Mouse (Mus musculus) testis, postnatal 14 days (tissue): ENCODE measurements at regions not wholly inside any gene's neighbourhood (a gene's known extent, or its start where the extent isn't known, plus 50 kb on each side); places are given as distances from the start of the nearest gene placed in this dataset.

Source experiments
- DNase-seq: peaks from one replicate; pipeline ENCODE4 v3.0.0; 2021; ENCODE audit warnings: low spot score

GRCm38 (mm10) chr16:25087741-25088648 lies 198.6 kb upstream of the Tprg start:
- no peak for DNase-seq

GRCm38 (mm10) chr16:25088649-25089019 lies 198.0 kb upstream of the Tprg start:
- no peak for DNase-seq

- no peak for DNase-seq
Measured at GRCm38 (mm10) chr16:25104165-25104564, 182.5 kb upstream of the Tprg start.

- DNase-seq = no peak
Measured at GRCm38 (mm10) chr16:25104603-25105002, 182.0 kb upstream of the Tprg start.

GRCm38 (mm10) chr16:25140164-25140563 lies 146.5 kb upstream of the Tprg start:
- DNase-seq = no peak

GRCm38 (mm10) chr16:25147486-25147885 lies 139.1 kb upstream of the Tprg start:
- DNase-seq = no peak

GRCm38 (mm10) chr16:25149186-25149585 lies 137.4 kb upstream of the Tprg start:
- DNase-seq = no peak

GRCm38 (mm10) chr16:25176870-25177269 lies 109.7 kb upstream of the Tprg start:
- DNase-seq = no peak

GRCm38 (mm10) chr16:25178055-25178454 lies 108.6 kb upstream of the Tprg start:
- DNase-seq = no peak

- no peak for DNase-seq
Measured at GRCm38 (mm10) chr16:25181939-25182338, 104.7 kb upstream of the Tprg start.

GRCm38 (mm10) chr16:25197079-25197478 lies 89.5 kb upstream of the Tprg start:
- no peak for DNase-seq

- DNase-seq = no peak
Measured at GRCm38 (mm10) chr16:25198844-25199243, 87.8 kb upstream of the Tprg start.

GRCm38 (mm10) chr16:25199984-25200383 lies 86.6 kb upstream of the Tprg start:
- no peak for DNase-seq

GRCm38 (mm10) chr16:25201094-25201770 lies 85.4 kb upstream of the Tprg start:
- no peak for DNase-seq

GRCm38 (mm10) chr16:25213250-25213649 lies 73.4 kb upstream of the Tprg start:
- DNase-seq = no peak

- DNase-seq = peak; percentile 38
Measured at GRCm38 (mm10) chr16:25220552-25220951, 66.1 kb upstream of the Tprg start.

- DNase-seq = no peak
Measured at GRCm38 (mm10) chr16:25224801-25225200, 61.8 kb upstream of the Tprg start.
